Mouse (Mus musculus) limb, embryonic 14.5 days (tissue): Measurements from ENCODE around the gene Clstn2. TPM values are rescaled to one million over a fixed set of nuclear protein-coding genes. Genes with fewer than 3 reads are reported as not detected.

Experiments used
- ATAC-seq: fragments of 200-750 bp; cut with Nextera tagmentation; 2 replicates; pipeline ENCODE4 v1.8.0; 2017; ENCODE audit warnings: low read depth, moderate number of reproducible peaks, moderate TSS enrichment; ENCODE audit not compliant: low FRiP score
- DNase-seq: peaks from one replicate; pipeline ENCODE4 v3.0.0-alpha.2; 2015; ENCODE audit warnings: low spot score
- H3K27ac ChIP-seq: fragments of 300-500 bp; sonication (generic); replicated peaks from 2 replicates; pipeline ENCODE4 v1.5.1; 2014; ENCODE audit warnings: low read depth, mild to moderate bottlenecking, low read length, moderate library complexity, mixed read lengths
- H3K27me3 ChIP-seq: fragments of 300-500 bp; sonication (generic); 2 replicates; pipeline ENCODE4 v1.6.1; 2014; ENCODE audit warnings: low read length, mixed read lengths; ENCODE audit not compliant: control insufficient read depth, insufficient read depth
- H3K36me3 ChIP-seq: fragments of 300-500 bp; sonication (generic); 2 replicates; pipeline ENCODE4 v1.6.1; 2014; ENCODE audit warnings: mild to moderate bottlenecking, low read length, moderate library complexity, mixed read lengths; ENCODE audit not compliant: control insufficient read depth, insufficient read depth
- H3K4me1 ChIP-seq: fragments of 300-500 bp; sonication (generic); 2 replicates; pipeline ENCODE4 v1.6.1; 2014; ENCODE audit warnings: antibody characterized with exemption, low read length, mixed read lengths; ENCODE audit not compliant: control insufficient read depth, insufficient read depth
- H3K4me2 ChIP-seq: fragments of 300-500 bp; sonication (generic); replicated peaks from 2 replicates; pipeline ENCODE4 v1.6.1; 2014; ENCODE audit warnings: low read depth, mild to moderate bottlenecking, low read length, moderate library complexity; ENCODE audit not compliant: severe bottlenecking
- H3K4me3 ChIP-seq: fragments of 300-500 bp; sonication (generic); replicated peaks from 2 replicates; pipeline ENCODE4 v1.5.1; 2014; ENCODE audit warnings: low read length
- H3K9ac ChIP-seq: fragments of 300-500 bp; sonication (generic); 2 replicates; pipeline ENCODE4 v1.6.1; 2014; ENCODE audit warnings: mild to moderate bottlenecking, low read depth, low read length, moderate library complexity; ENCODE audit not compliant: severe bottlenecking
- H3K9me3 ChIP-seq: fragments of 300-500 bp; sonication (generic); 2 replicates; pipeline ENCODE4 v1.6.1; 2016; ENCODE audit warnings: low read length; ENCODE audit not compliant: control insufficient read depth
- POLR2A ChIP-seq: fragments of 200-500 bp; IDR thresholded peaks from 2 replicates; pipeline ENCODE4 v1.8.0; 2012; ENCODE audit warnings: inconsistent platforms, mild to moderate bottlenecking, moderate library complexity, borderline replicate concordance; ENCODE audit not compliant: insufficient read depth, insufficient read length; ENCODE audit errors: extremely low read depth
- WGBS: fragments of 180-500 bp; shearing (Covaris S2); extraction: QIAGEN DNeasy Blood & Tissue Kit; methylation state at CpG from one replicate; pipeline ENCODE4 v1.1.7; 2014; 5-methylcytosine and 5-hydroxymethylcytosine counted together
- polyA plus RNA-seq, 2 experiments: library from polyadenylated mRNA; depleted of rRNA in 1 of 2; stranded (reverse) in 1 of 2; unstranded in 1 of 2; fragments of >200 nt; fragmentation: Nextera tagmentation in 1 of 2; extraction: Ambion mirVana in 1 of 2; gene quantifications; 2 replicates each; pipeline versions ENCODE4 v1.2.1 to v1.2.3; 2012 to 2014

Gene Clstn2
- polyA plus RNA-seq, 2 experiments = 4.1 to 8.4 TPM

GRCm38 (mm10) chr9:97977339-97977738 is 55.6 kb downstream of the Clstn2 start:
- ATAC-seq (no peak), DNase-seq (no peak)
- Histone ChIP-seq H3K9me3 (no peaks in the 10 kb centered on the region), H3K4me1 (no peaks in the 10 kb centered on the region), H3K4me3 (no peak overlapping the region), H3K4me2 (no peak overlapping the region), H3K36me3 (no peaks in the 10 kb centered on the region), H3K9ac (no peak overlapping the region), H3K27ac (no peak overlapping the region), H3K27me3 (no peaks in the 10 kb centered on the region)
- TF ChIP-seq POLR2A = no peak
- WGBS = 79% methylated on average over 3 of the region's 3 CpGs

GRCm38 (mm10) chr9:97974801-97975347 is 58.1 kb downstream of the Clstn2 start:
- WGBS = 75% methylated on average over 13 of the region's 13 CpGs
- no peak for ATAC-seq

GRCm38 (mm10) chr9:97966691-97967090 is 66.3 kb downstream of the Clstn2 start:
- peak; percentile 71 for ATAC-seq
- WGBS = 81% methylated on average over 4 of the region's 4 CpGs
- TF ChIP-seq POLR2A = no peak

More at GRCm38 (mm10) chr9:97974801-97975347, 58.1 kb downstream of the Clstn2 start:
- H3K27ac ChIP-seq = no peak overlapping the region
- no peak overlapping the region for H3K9ac ChIP-seq
- no peak overlapping the region for H3K4me3 ChIP-seq
- H3K4me1 ChIP-seq = no peaks in the 10 kb centered on the region
- H3K36me3 ChIP-seq = no peaks in the 10 kb centered on the region
- no peak for TF ChIP-seq POLR2A
- DNase-seq = no peak
- H3K4me2 ChIP-seq = no peak overlapping the region
- no peaks in the 10 kb centered on the region for H3K27me3 ChIP-seq
- H3K9me3 ChIP-seq = no peaks in the 10 kb centered on the region

GRCm38 (mm10) chr9:97957508-97957907 is 75.5 kb downstream of the Clstn2 start:
- H3K4me3 ChIP-seq = no peak overlapping the region
- ATAC-seq = no peak
- WGBS = 83% methylated on average over 8 of the region's 8 CpGs
- no peak for DNase-seq
- no peak overlapping the region for H3K9ac ChIP-seq
- H3K27ac ChIP-seq = no peak overlapping the region
- no peaks in the 10 kb centered on the region for H3K36me3 ChIP-seq
- H3K27me3 ChIP-seq = no peaks in the 10 kb centered on the region
- 0 out of 2 replicates have a peak, but pooled peaks cover 3% of the 10 kb centered on the region for H3K4me1 ChIP-seq
- H3K9me3 ChIP-seq = no peaks in the 10 kb centered on the region
- no peak overlapping the region for H3K4me2 ChIP-seq
- TF ChIP-seq POLR2A = no peak

More at GRCm38 (mm10) chr9:97966691-97967090, 66.3 kb downstream of the Clstn2 start:
- Histone ChIP-seq H3K27me3 (no peaks in the 10 kb centered on the region), H3K4me3 (no peak overlapping the region), H3K4me1 (no peaks in the 10 kb centered on the region), H3K9me3 (no peaks in the 10 kb centered on the region), H3K36me3 (no peaks in the 10 kb centered on the region), H3K27ac (no peak overlapping the region), H3K4me2 (no peak overlapping the region), H3K9ac (no peak overlapping the region)
- DNase-seq = peak; percentile 60

- Histone ChIP-seq H3K27ac (no peak overlapping the region), H3K27me3 (no peaks in the 10 kb centered on the region), H3K9me3 (no peaks in the 10 kb centered on the region), H3K9ac (no peak overlapping the region), H3K4me2 (no peak overlapping the region), H3K4me1 (0 out of 2 replicates have a peak, but pooled peaks cover 3% of the 10 kb centered on the region), H3K4me3 (no peak overlapping the region), H3K36me3 (no peaks in the 10 kb centered on the region)
- ATAC-seq (no peak), DNase-seq (peak; percentile 48)
- 55% methylated on average over 4 of the region's 4 CpGs for WGBS
- TF ChIP-seq POLR2A = no peak
Observed at GRCm38 (mm10) chr9:97956407-97957106, 76.4 kb downstream of the Clstn2 start.
